In genomic region chr4:110285346-110286330, GRCm38 (mm10) we compare ENCODE assay signal across 8 mouse cellular contexts.
DNase-seq lines count a peak whose midpoint lies in the region; ATAC-seq and TF ChIP-seq lines count a peak whose summit lies in the region.

No protein-coding gene starts in this region.

- H3K4me3 ChIP-seq in megakaryocyte, embryonic 14.5 days (replicated peaks): peak overlapping the region; percentile 71
- peak overlapping the region; percentile 26 for H3K4me3 ChIP-seq in embryonic facial prominence, embryonic 11.5 days (ENCODE audit: low read depth, low read length)
- H3K4me3 ChIP-seq in intestine, postnatal 0 days (ENCODE audit: low read depth, low read length): 0 out of 2 replicates have a peak overlapping the region, but pooled peaks have one; percentile 4
- H3K4me3 ChIP-seq in neural tube, embryonic 14.5 days (ENCODE audit: low read depth, low read length): peak overlapping the region; percentile 60

- no peak overlapping the region for H3K4me2 ChIP-seq in embryonic facial prominence, embryonic 11.5 days (ENCODE audit: low read depth, low read length)
- H3K4me2 ChIP-seq in intestine, postnatal 0 days (replicated peaks; ENCODE audit: low read depth): peak overlapping the region; percentile 31
- peak overlapping the region; percentile 47 for H3K4me2 ChIP-seq in neural tube, embryonic 14.5 days (ENCODE audit: low read depth, low read length)

- H3K9ac ChIP-seq in embryonic facial prominence, embryonic 11.5 days (replicated peaks; ENCODE audit: low read length): peak overlapping the region; percentile 41; the same call in 1 of the 2 replicates
- H3K9ac ChIP-seq in intestine, postnatal 0 days (ENCODE audit: low read depth, low read length): no peak overlapping the region
- H3K9ac ChIP-seq in neural tube, embryonic 14.5 days (replicated peaks; ENCODE audit: low read depth, low read length): peak overlapping the region; percentile 91

- no peak for TF ChIP-seq CTCF in intestine, postnatal 0 days (IDR thresholded peaks at IDR 0.05; ENCODE audit: low read depth)

- no peak overlapping the region for H3K27ac ChIP-seq in embryonic facial prominence, embryonic 11.5 days (replicated peaks; ENCODE audit: low read depth, low read length)
- H3K27ac ChIP-seq in intestine, postnatal 0 days (ENCODE audit: low read depth, low read length): no peak overlapping the region
- H3K27ac ChIP-seq in neural tube, embryonic 14.5 days (ENCODE audit: low read depth, low read length): peak overlapping the region; percentile 97

- H3K27me3 ChIP-seq in megakaryocyte, embryonic 14.5 days (replicated peaks): peaks cover 6% of the 10 kb centered on the region
- no peaks in the 10 kb centered on the region for H3K27me3 ChIP-seq in embryonic facial prominence, embryonic 11.5 days (ENCODE audit: control insufficient read depth, insufficient read depth, low read length)
- no peaks in the 10 kb centered on the region for H3K27me3 ChIP-seq in intestine, postnatal 0 days (replicated peaks; ENCODE audit: control insufficient read depth, insufficient read depth, low read length)
- no peaks in the 10 kb centered on the region for H3K27me3 ChIP-seq in neural tube, embryonic 14.5 days (ENCODE audit: control insufficient read depth, insufficient read depth, low read length)

- H3K4me1 ChIP-seq in megakaryocyte, embryonic 14.5 days: peaks cover 12% of the 10 kb centered on the region
- H3K4me1 ChIP-seq in embryonic facial prominence, embryonic 11.5 days (ENCODE audit: control insufficient read depth, insufficient read depth, low read length): no peaks in the 10 kb centered on the region
- H3K4me1 ChIP-seq in intestine, postnatal 0 days (replicated peaks; ENCODE audit: control insufficient read depth, insufficient read depth, low read length): no peaks in the 10 kb centered on the region
- H3K4me1 ChIP-seq in neural tube, embryonic 14.5 days (ENCODE audit: control insufficient read depth, insufficient read depth, low read length): peaks cover 5% of the 10 kb centered on the region; the same call in 1 of the 2 replicates

- peak; percentile 65 for DNase-seq in embryonic facial prominence, embryonic 11.5 days (ENCODE audit: low spot score)
- no peak for DNase-seq in spleen, adult 18-20 months
- no peak for DNase-seq in T-cell, adult 2 months (ENCODE audit: low spot score)
- no peak for DNase-seq in adipocyte (ENCODE audit: low spot score)

- WGBS in embryonic facial prominence, embryonic 11.5 days: 30% methylated on average over 15 of the region's 15 CpGs
- 16% methylated on average over 15 of the region's 15 CpGs for WGBS in intestine, postnatal 0 days
- 1% methylated on average over 15 of the region's 15 CpGs for WGBS in neural tube, embryonic 14.5 days

- no peak for ATAC-seq in megakaryocyte, adult 5-6 weeks (ENCODE audit: poor library complexity, severe bottlenecking)
- peak; percentile 71 for ATAC-seq in embryonic facial prominence, embryonic 11.5 days (replicated peaks; ENCODE audit: insufficient number of reproducible peaks, low FRiP score, low TSS enrichment, low read depth)
- no peak for ATAC-seq in intestine, postnatal 0 days
- ATAC-seq in neural tube, embryonic 14.5 days (ENCODE audit: low read depth): peak; percentile 36

- no peaks in the 10 kb centered on the region for H3K36me3 ChIP-seq in megakaryocyte, embryonic 14.5 days (replicated peaks; ENCODE audit: low read length)
- no peaks in the 10 kb centered on the region for H3K36me3 ChIP-seq in embryonic facial prominence, embryonic 11.5 days (replicated peaks; ENCODE audit: control insufficient read depth, insufficient read depth, low read depth, low read length)
- no peaks in the 10 kb centered on the region for H3K36me3 ChIP-seq in intestine, postnatal 0 days (ENCODE audit: control insufficient read depth, insufficient read depth)
- no peaks in the 10 kb centered on the region for H3K36me3 ChIP-seq in neural tube, embryonic 14.5 days (ENCODE audit: control insufficient read depth, insufficient read depth, low read length)

- H3K9me3 ChIP-seq in megakaryocyte, embryonic 14.5 days: no peaks in the 10 kb centered on the region
- H3K9me3 ChIP-seq in embryonic facial prominence, embryonic 11.5 days (replicated peaks; ENCODE audit: control insufficient read depth, low read length): no peaks in the 10 kb centered on the region
- H3K9me3 ChIP-seq in intestine, postnatal 0 days (ENCODE audit: control insufficient read depth): no peaks in the 10 kb centered on the region
- no peaks in the 10 kb centered on the region for H3K9me3 ChIP-seq in neural tube, embryonic 14.5 days (ENCODE audit: control insufficient read depth, low read length)

Comparison
In these comparisons a context has a peak if more than half of its experiments do, and no peak if none do; other contexts are left out.
1. H3K4me3 ChIP-seq: peak in every context shown above with its lines; median percentile 71 in megakaryocyte, embryonic 14.5 days; 60 in neural tube, embryonic 14.5 days; 26 in embryonic facial prominence, embryonic 11.5 days; 4 in intestine, postnatal 0 days.
2. ATAC-seq: peak in embryonic facial prominence, embryonic 11.5 days (single experiment) and neural tube, embryonic 14.5 days (single experiment); none in megakaryocyte, adult 5-6 weeks (single experiment) and intestine, postnatal 0 days (single experiment).